Mouse (Mus musculus) left cerebral cortex, adult 18-20 months (tissue): ENCODE measurements around the gene Gpr55. TPM values are rescaled to one million over a fixed set of nuclear protein-coding genes. Genes with fewer than 3 reads are reported as not detected.

Experiments used
- DNase-seq, 2 experiments: peaks; one replicate each; pipeline ENCODE4 v3.0.0; 2021 to 2022; ENCODE audit warnings: low spot score in 2 of 2, mixed read lengths in 1 of 2
- total RNA-seq, 2 experiments: library from RNA; stranded (reverse); gene quantifications; 2 replicates each; pipeline ENCODE4 v1.2.3; 2021

The Gpr55 gene
- total RNA-seq, 2 experiments from 2014 or later: 0.09 to 0.14 TPM

DNA sequence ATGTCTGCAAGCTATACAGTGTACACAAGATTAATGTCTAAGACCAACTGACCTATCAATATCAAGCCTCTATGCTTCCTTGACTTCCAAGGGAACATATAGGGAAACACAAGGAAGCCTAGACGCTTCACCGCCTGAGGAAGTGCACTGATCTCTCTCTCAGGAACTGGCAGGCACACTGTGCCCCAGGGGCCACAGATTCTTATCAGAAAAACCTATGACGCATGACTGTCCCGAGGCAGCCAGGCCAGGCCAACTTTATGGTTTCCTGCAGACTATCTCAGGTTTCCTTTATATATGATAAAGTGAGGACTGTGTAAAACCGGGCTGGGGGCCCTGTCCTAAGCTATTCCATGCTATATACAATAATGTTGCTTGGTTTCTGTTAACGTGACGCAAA is 41.2 kb downstream of the Gpr55 start:
- DNase-seq: no peak

GRCm38 (mm10) chr1:85916830-85917450 is 43.9 kb downstream of the Gpr55 start:
- DNase-seq: peak; percentile 64 to 68

DNA sequence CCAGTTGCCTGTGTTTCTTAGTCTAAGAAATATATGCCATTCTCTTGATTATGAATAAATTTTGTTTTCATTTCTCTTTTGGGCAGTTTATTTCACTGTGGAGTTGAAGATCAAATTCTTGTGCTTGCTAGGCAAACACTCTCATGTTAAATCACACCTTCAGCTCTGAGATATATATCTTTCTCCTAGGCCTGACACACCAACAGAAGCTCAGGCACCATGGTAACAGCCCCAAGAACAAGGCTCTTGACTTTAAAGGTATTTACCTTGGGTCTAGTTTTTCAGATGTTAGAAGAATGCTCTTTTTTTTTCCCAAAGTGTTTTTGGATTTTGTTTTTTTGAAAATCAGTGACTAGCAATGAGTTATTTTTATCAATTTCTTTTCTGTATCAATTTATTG is 44.9 kb downstream of the Gpr55 start:
- DNase-seq: no peak

DNA sequence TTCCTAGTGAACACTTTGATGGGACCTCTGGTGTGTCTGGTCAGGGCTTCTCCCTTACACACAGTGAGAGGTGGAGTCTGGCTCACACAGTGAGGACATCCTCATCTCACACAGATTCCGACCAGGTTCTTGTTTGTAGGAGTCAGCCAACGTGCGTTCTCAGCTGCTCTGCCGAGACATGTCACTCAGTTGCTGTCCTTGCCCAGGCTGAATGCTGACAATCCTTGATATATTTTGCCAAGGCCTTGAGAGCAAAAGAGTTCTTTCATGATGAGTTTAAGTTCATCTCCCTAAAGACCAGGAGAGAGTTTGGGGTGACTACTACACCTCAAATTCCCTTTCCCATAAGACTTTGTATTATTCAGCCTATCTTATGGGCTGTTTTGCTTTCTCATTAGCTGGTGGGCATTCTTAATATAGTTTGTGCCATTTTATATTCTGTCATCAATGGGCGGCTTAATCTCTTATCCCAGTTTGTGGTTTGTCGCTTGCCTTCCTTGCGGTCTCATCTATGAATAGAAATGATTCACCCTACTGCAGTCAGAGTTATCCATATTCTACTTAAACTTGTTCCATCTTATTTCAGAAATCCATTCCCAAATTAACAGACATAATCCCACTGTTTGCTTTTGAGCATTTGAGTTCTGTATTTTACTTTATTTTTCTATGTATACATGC is 47.6 kb downstream of the Gpr55 start:
- no peak for DNase-seq

DNA sequence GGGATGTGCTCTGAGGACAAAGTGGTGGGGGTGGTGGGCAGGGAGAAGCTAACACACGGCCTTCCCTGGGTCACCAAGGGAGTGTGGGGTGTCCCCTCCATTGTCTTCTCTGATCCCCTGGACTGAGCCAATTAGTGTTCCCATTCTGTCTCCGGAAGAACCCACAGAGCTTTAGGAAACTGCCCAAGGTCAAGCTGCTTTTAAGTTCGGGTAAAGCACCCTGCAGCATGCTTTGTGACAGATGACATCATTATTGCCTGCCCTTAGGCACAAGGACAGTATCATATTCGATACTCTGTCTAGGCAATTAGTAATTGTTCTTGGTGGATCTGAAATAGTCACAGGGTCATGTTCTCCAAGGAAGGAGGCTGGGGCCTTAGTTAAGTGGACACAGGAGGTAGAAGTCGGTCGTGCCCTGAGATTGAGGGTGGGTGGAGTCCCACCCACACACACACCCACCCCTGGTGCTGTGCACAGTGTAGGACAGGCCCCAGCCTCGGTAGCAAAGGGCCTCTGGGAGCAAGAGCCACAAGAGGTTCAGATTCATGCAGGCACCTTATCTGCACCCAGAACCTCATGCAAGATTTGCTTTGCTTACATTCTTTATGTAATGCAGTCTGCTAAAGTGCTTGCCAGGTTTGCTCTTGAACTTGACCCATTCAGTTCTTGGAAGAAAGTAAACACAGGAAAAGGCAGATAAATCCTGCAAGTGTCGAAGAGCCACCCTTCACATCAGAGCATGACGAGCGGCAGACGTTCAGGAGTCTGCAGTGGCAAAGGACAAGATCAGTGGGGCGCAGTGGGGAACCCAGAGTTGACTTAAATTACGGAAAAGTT is 51.8 kb downstream of the Gpr55 start:
- no peak for DNase-seq

GRCm38 (mm10) chr1:85906892-85907291 is 53.9 kb downstream of the Gpr55 start:
- no peak for DNase-seq

DNA sequence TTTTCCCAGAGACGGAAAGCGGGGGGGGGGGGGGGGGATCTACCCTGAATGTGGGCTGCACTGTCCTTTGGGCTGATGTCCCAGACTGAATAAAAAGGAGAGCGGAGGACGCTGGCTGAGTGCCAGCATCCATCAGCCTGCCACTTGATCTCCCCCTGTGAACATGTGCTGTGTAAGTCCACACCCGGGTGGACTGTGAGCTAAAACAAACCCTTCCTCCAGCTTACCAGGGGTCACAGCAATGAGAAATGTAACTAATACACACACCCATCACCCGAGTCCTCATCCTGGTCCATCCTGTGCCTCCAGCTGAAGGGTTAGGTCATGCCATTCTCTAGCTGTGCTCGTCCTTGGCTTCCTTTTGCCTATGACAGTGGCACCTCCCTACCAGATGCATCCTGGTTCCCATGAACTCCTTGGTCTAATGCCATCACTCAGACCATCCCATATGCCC is 58.7 kb downstream of the Gpr55 start:
- no peak for DNase-seq

DNA sequence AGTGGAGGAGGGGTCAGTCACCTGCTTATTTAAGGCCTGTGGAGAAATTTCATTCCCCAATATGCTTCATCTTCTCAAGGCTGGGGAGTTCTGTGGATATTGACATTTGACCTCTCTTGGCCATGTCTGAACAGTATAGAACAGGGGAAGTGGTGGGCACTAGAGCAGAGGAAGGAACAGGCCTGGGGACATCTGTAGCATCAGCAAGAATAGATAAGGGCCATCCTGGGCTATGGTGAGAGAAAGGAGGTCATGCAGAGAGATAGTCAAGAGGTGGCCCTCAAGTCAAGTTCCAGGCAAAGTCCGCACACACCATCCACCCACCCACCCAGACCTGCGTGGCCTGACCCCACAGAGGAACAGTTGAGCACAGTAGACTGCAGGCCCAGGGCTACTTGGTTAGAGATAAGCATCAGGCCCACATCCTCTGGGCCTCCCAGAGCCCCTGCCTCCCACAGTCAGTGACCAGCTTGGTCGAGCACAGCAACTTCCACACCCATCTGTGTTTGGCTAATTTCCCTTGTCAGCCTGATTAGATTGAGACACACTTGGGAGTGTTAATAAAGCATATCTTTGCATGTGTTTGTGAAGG is 59.2 kb downstream of the Gpr55 start:
- no peak for DNase-seq

DNA sequence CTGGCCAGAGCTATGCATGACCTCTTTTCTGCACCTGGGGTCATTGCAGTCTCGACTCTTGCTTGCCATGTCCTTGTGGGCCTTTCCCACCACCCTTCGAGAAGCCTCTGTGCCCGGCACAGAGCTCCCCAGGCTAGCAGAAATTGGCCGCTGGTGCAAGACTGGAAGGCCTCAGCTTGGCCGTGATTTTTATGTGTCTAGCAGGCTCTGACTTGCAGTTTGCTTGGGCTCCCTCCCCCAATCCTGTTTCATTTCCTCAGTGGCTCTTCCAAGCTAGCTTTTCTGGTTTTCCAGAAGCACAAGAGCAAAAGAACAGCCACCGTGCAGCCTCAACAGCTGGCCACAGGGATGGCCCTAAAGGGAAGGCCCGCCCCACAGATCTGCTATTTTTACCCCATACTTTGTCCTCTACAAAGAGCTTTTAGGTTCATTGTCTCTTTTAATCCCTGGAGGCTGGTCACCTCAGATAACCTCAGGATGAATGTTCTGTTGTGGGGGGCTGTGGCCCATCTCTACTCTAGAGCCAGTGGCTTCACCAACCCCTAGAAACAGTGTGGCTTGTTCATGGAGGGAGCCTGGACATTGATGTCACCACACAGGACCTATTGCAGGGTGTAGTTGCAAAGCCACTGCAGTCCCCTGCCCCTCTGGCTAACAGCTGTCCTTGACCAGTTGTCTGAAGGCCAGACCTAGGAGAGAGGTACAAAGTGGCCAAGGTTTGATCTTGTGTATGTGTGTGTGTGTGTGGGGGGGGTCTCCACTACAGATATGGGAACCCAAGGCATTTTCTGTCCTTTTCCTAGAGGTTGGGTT is 60.1 kb downstream of the Gpr55 start:
- no peak for DNase-seq

DNA sequence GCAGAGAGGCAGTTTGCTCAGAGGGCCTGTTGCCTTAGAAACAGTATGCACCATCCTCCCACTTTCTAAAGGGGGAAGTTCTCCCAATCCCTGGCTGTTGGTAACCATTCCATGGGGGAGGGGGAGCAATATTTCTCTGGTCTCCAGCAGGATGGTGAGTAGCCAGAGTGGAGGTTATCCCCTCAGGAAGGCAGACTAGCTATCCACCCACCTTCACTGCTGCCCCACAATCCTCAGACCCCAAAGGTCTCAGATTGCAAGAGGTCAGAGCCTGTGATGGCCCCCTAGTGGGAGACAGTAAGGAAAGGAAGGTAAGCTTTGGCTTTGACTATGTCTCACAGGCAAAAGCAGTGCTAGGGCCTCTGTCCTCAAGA is 61.4 kb downstream of the Gpr55 start:
- DNase-seq: no peak

DNA sequence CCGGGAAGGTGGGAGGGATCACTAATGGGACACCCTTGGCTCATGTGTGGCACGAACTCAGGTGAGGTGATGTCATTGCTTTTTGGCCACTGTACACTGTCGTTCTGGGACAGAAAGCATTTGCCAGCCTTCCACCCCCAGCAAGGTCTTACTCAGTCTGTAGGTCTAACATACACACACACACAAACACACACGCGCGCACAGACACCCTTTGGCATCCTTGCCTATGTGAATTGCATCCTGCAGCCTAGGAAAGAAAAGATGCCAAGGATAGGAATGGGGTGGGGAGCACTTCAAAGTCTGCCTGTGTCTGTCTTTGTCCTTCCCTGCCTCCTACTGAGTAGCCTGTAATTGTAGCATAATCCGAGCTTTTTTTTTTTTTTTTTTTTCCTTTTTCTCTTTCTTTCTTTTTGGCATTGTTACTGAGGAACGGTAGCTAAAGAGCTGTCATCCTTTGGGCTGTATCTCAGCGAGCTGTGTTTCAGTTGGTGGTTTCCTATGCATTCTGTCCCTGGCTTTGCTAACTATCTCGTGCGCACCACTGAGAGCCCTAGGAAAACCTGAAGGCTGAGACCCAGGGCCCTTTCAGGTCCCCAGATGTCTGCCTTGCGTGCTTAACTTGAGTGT is 61.9 kb downstream of the Gpr55 start:
- DNase-seq: peak in 1 of 2 experiments; percentile 48

- DNase-seq: no peak
These were observed 62.7 kb downstream of the Gpr55 start for GRCm38 (mm10) chr1:85897901-85898760.

DNA sequence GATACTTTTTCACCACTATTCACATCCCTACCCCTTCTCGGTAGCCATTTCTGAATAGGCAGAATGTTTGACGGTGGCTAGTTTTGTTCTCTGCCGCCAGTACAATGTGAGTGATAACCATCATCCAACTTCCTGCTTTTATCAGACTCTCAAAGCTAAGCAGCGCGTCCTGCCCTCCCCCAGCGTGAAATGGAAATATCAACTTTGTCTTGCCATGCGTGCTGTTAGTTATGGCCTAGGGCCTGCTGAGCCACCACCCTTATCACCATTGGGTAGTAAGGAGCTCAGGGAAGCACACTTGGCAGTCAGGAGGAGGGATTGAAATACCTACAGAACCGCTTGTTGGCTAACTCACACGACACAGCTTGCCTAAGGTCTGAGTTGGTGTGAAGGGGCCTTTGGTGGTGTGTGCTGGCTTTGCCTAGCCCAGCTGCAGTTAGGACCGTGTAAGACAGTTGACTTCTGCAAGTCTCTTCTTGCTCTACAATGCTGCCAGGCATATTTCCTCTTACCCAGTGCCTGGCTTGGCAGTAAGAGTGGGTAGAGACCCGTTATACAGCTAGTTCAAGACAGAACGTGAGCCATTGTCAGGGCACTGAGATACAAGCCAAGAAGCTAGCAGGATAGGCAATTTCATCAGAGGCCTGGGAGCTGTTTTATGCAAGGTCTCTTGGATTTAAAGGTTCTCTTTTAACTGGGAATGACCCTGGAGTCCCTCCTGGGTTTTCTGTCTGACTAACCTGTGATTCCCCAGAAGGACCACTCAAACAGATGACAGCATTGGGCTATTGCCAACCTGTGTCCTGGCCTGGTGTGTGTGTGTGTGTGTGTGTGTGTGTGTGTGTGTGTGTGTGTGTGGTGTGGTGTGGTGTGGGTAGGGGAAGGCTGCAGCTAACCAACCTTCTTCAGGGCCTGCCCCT is 63.8 kb downstream of the Gpr55 start:
- no peak for DNase-seq

- no peak for DNase-seq
These were observed 64.7 kb downstream of the Gpr55 start for GRCm38 (mm10) chr1:85896110-85896509.

- DNase-seq: peak; percentile 63 to 74
These were observed 65.4 kb downstream of the Gpr55 start for GRCm38 (mm10) chr1:85895391-85895837.

GRCm38 (mm10) chr1:85894748-85895360 is 66.0 kb downstream of the Gpr55 start:
- no peak for DNase-seq

- peak; percentile 92 to 93 for DNase-seq
These were observed 66.5 kb downstream of the Gpr55 start, which contains the start of gene Itm2c for GRCm38 (mm10) chr1:85894231-85894747. TSS of gene Itm2c (plus strand) at chr1:85894281.
